Mouse (Mus musculus) kidney, embryonic 15.5 days (tissue): ENCODE data around the gene Cherp. TPM values are rescaled to one million over a fixed set of nuclear protein-coding genes. Genes with fewer than 3 reads are reported as not detected.

ENCODE experiments used
- ATAC-seq: fragments of 200-750 bp; cut with Nextera tagmentation; replicated peaks from 2 replicates; pipeline ENCODE4 v1.8.0; 2017; ENCODE audit warnings: moderate TSS enrichment; ENCODE audit not compliant: low FRiP score
- H3K27ac ChIP-seq: fragments of 300-500 bp; sonication (generic); 2 replicates; pipeline ENCODE4 v1.5.1; 2015; ENCODE audit warnings: mild to moderate bottlenecking, inconsistent platforms
- H3K27me3 ChIP-seq: fragments of 300-500 bp; sonication (generic); 2 replicates; pipeline ENCODE4 v1.6.1; 2015; ENCODE audit warnings: inconsistent platforms
- H3K36me3 ChIP-seq: fragments of 300-500 bp; sonication (generic); 2 replicates; pipeline ENCODE4 v1.6.1; 2015; ENCODE audit warnings: inconsistent platforms
- H3K4me1 ChIP-seq: fragments of 300-500 bp; sonication (generic); 2 replicates; pipeline ENCODE4 v1.6.1; 2015; ENCODE audit warnings: inconsistent platforms
- H3K4me2 ChIP-seq: fragments of 300-500 bp; sonication (generic); 2 replicates; pipeline ENCODE4 v1.6.1; 2015; ENCODE audit warnings: moderate library complexity, mild to moderate bottlenecking, inconsistent platforms
- H3K4me3 ChIP-seq: fragments of 300-500 bp; sonication (generic); replicated peaks from 2 replicates; pipeline ENCODE4 v1.5.1; 2015; ENCODE audit warnings: mild to moderate bottlenecking, inconsistent platforms
- H3K9ac ChIP-seq: fragments of 300-500 bp; sonication (generic); 2 replicates; pipeline ENCODE4 v1.6.1; 2015; ENCODE audit warnings: mild to moderate bottlenecking, inconsistent platforms
- H3K9me3 ChIP-seq: fragments of 300-500 bp; sonication (generic); replicated peaks from 2 replicates; pipeline ENCODE4 v1.6.1; 2016; ENCODE audit warnings: inconsistent platforms
- WGBS: fragments of 180-500 bp; shearing (Covaris S2); methylation state at CpG from one replicate; pipeline ENCODE4 v1.1.7; 2015; ENCODE audit warnings: mixed read lengths; 5-methylcytosine and 5-hydroxymethylcytosine counted together
- microRNA-seq: library from miRNA; unstranded; fragments of <30 nt; microRNA quantifications from one replicate; pipeline ENCODE4, GENCODE M21; 2016
- polyA plus RNA-seq: library from polyadenylated mRNA; unstranded; fragments of >200 nt; fragmentation: Nextera tagmentation; extraction: Ambion mirVana; gene quantifications from 2 replicates; pipeline ENCODE4 v1.2.1, GENCODE M21; 2015

Cherp gene
- polyA plus RNA-seq, 1 experiment from 2014 or later: 77.2 TPM

- no peaks in the 10 kb centered on the region for H3K27me3 ChIP-seq
- no peak overlapping the region for H3K4me3 ChIP-seq
- H3K9ac ChIP-seq: no peak overlapping the region
- no peak for ATAC-seq
- H3K36me3 ChIP-seq: no peaks in the 10 kb centered on the region
- no peaks in the 10 kb centered on the region for H3K4me1 ChIP-seq
- WGBS: 59% methylated on average over 13 of the region's 13 CpGs
- no peak overlapping the region for H3K27ac ChIP-seq
- H3K9me3 ChIP-seq: no peaks in the 10 kb centered on the region
- no peak overlapping the region for H3K4me2 ChIP-seq
These were observed 45.4 kb downstream of the Cherp start for GRCm38 (mm10) chr8:72429676-72430075.

GRCm38 (mm10) chr8:72422926-72423325, 52.1 kb downstream of the Cherp start:
- no peak overlapping the region for H3K4me2 ChIP-seq
- no peaks in the 10 kb centered on the region for H3K9me3 ChIP-seq
- H3K27ac ChIP-seq: no peak overlapping the region
- no peak overlapping the region for H3K4me3 ChIP-seq
- H3K36me3 ChIP-seq: 0 out of 2 replicates have a peak, but pooled peaks cover 8% of the 10 kb centered on the region
- WGBS: 76% methylated on average over 1 of the region's 1 CpGs
- peaks cover 32% of the 10 kb centered on the region for H3K4me1 ChIP-seq
- H3K9ac ChIP-seq: no peak overlapping the region
- H3K27me3 ChIP-seq: no peaks in the 10 kb centered on the region
- ATAC-seq: no peak

- H3K9ac ChIP-seq: peak within 1 kb of the TSS; percentile 85
- H3K4me3 ChIP-seq: peak within 1 kb of the TSS; percentile 87
- peak within 1 kb of the TSS; percentile 82 for H3K4me2 ChIP-seq
- peak; percentile 98 for ATAC-seq
- peaks cover 45% of the 10 kb centered on the region for H3K4me1 ChIP-seq
- 0 out of 2 replicates have a peak, but pooled peaks cover 9% of the 10 kb centered on the region for H3K36me3 ChIP-seq
- no peaks in the 10 kb centered on the region for H3K9me3 ChIP-seq
- peak within 1 kb of the TSS; percentile 90 for H3K27ac ChIP-seq
- no peaks in the 10 kb centered on the region for H3K27me3 ChIP-seq
- WGBS: under 1% methylated on average over 48 of the region's 48 CpGs
These were observed 53.4 kb downstream of the Cherp start, which contains the start of gene Eps15l1 for GRCm38 (mm10) chr8:72421362-72422335. Eps15l1 (minus strand) TSS chr8:72421460.

- Histone ChIP-seq H3K9ac (peak overlapping the region; percentile 85), H3K4me1 (peaks cover 46% of the 10 kb centered on the region), H3K27ac (peak overlapping the region; percentile 87), H3K4me2 (peak overlapping the region; percentile 82), H3K36me3 (0 out of 2 replicates have a peak, but pooled peaks cover 9% of the 10 kb centered on the region), H3K4me3 (peak overlapping the region; percentile 87), H3K27me3 (no peaks in the 10 kb centered on the region), H3K9me3 (no peaks in the 10 kb centered on the region)
- 1% methylated on average over 73 of the region's 73 CpGs for WGBS
- peak; percentile 63 for ATAC-seq
These were observed 54.3 kb downstream of the Cherp start for GRCm38 (mm10) chr8:72420571-72421361.

- WGBS: 95% methylated on average over 4 of the region's 4 CpGs
- H3K27ac ChIP-seq: no peak overlapping the region
- no peak for ATAC-seq
- no peaks in the 10 kb centered on the region for H3K9me3 ChIP-seq
- peaks cover 62% of the 10 kb centered on the region for H3K4me1 ChIP-seq
- H3K4me3 ChIP-seq: no peak overlapping the region
- H3K9ac ChIP-seq: no peak overlapping the region
- H3K36me3 ChIP-seq: 0 out of 2 replicates have a peak, but pooled peaks cover 16% of the 10 kb centered on the region
- H3K27me3 ChIP-seq: no peaks in the 10 kb centered on the region
- H3K4me2 ChIP-seq: no peak overlapping the region
These were observed 57.0 kb downstream of the Cherp start for GRCm38 (mm10) chr8:72418073-72418472.

GRCm38 (mm10) chr8:72415252-72415651, 59.8 kb downstream of the Cherp start:
- Histone ChIP-seq H3K4me3 (no peak overlapping the region), H3K4me2 (no peak overlapping the region), H3K9me3 (no peaks in the 10 kb centered on the region), H3K9ac (no peak overlapping the region), H3K4me1 (peaks cover 53% of the 10 kb centered on the region), H3K36me3 (peaks cover 26% of the 10 kb centered on the region), H3K27ac (no peak overlapping the region), H3K27me3 (no peaks in the 10 kb centered on the region)
- no peak for ATAC-seq
- WGBS: 70% methylated on average over 2 of the region's 2 CpGs

- Histone ChIP-seq H3K4me1 (peaks cover 43% of the 10 kb centered on the region), H3K9me3 (no peaks in the 10 kb centered on the region), H3K4me3 (no peak overlapping the region), H3K9ac (no peak overlapping the region), H3K27me3 (no peaks in the 10 kb centered on the region), H3K4me2 (no peak overlapping the region), H3K27ac (no peak overlapping the region), H3K36me3 (peaks cover 23% of the 10 kb centered on the region)
- peak; percentile 82 for ATAC-seq
- whole genome bisulfite sequencing: 86% methylated on average over 7 of the region's 7 CpGs
These were observed 61.2 kb downstream of the Cherp start for GRCm38 (mm10) chr8:72413839-72414238.

Small RNA genes lying within 50 kb of the gene (microRNA-seq; reads per million reads assigned to microRNA genes)
- not detected for gene Mir7068

Other genes with a start within 250 kb of the Cherp start
- 123 and 138 TPM in 2 replicates for gene Ap1m1, start 235.2 kb downstream of the Cherp start, polyA plus RNA-seq
- 29.0 and 30.3 TPM in 2 replicates for gene Gm10282, start 170.0 kb downstream of the Cherp start, polyA plus RNA-seq
- gene Klf2, start 156.2 kb downstream of the Cherp start, polyA plus RNA-seq: 12.6 and 14.0 TPM in 2 replicates
- gene Eps15l1, start 53.8 kb downstream of the Cherp start, polyA plus RNA-seq: 58.4 and 64.1 TPM in 2 replicates
- gene Calr3, start 31.4 kb downstream of the Cherp start, polyA plus RNA-seq: 1.5 and 1.9 TPM in 2 replicates
- 17.0 and 17.3 TPM in 2 replicates for gene 1700030K09Rik, start 31.3 kb downstream of the Cherp start, polyA plus RNA-seq
- 18.9 and 21.5 TPM in 2 replicates for gene Slc35e1, start 17.4 kb upstream of the Cherp start, polyA plus RNA-seq
- gene Med26, start 73.0 kb upstream of the Cherp start, polyA plus RNA-seq: 16.2 and 18.4 TPM in 2 replicates
- 114 and 123 TPM in 2 replicates for gene Smim7, start 95.9 kb upstream of the Cherp start, polyA plus RNA-seq
- 22.0 and 23.1 TPM in 2 replicates for gene Tmem38a, start 96.8 kb upstream of the Cherp start, polyA plus RNA-seq
- 0.01 and 0.04 TPM in 2 replicates for gene Nwd1, start 171.5 kb upstream of the Cherp start, polyA plus RNA-seq
- 158 and 160 TPM in 2 replicates for gene Sin3b, start 248.1 kb upstream of the Cherp start, polyA plus RNA-seq